ENCODE assay signal across 8 mouse cellular contexts in genomic region chr11:115956453-115956852, GRCm38 (mm10). TPM values are rescaled to one million over a fixed set of nuclear protein-coding genes. Genes with fewer than 3 reads are reported as not detected.
A peak's percentile ranks its signal among the peaks of the same experiment; 100 is the strongest.
DNase-seq lines count a peak whose midpoint lies in the region; ATAC-seq and TF ChIP-seq lines count a peak whose summit lies in the region.
"Had no signal": no experiment of that assay in that cellular context is flagged by ENCODE, and none has a peak within 500 bp of the region (broad histone marks: within the 10 kb centered on the region; RNA-seq: fewer than 3 reads in every experiment).

No protein-coding gene starts in this region.

- peaks cover 6% of the 10 kb centered on the region; the same call in 1 of the 2 replicates for H3K4me1 ChIP-seq in lung, embryonic 15.5 days
- H3K4me1 ChIP-seq in lung, postnatal 0 days (ENCODE audit: insufficient read depth, low read depth, low read length) = no peaks in the 10 kb centered on the region
- H3K4me1 ChIP-seq in embryonic facial prominence, embryonic 12.5 days = peaks cover 14% of the 10 kb centered on the region; the same call in 1 of the 2 replicates
- 0 out of 2 replicates have a peak, but pooled peaks cover 11% of the 10 kb centered on the region for H3K4me1 ChIP-seq in limb, embryonic 15.5 days

- H3K36me3 ChIP-seq in lung, embryonic 15.5 days = peaks cover 56% of the 10 kb centered on the region
- H3K36me3 ChIP-seq in lung, postnatal 0 days (ENCODE audit: insufficient read depth, low read length) = peaks cover 24% of the 10 kb centered on the region
- peaks cover 66% of the 10 kb centered on the region for H3K36me3 ChIP-seq in embryonic facial prominence, embryonic 12.5 days
- peaks cover 69% of the 10 kb centered on the region for H3K36me3 ChIP-seq in limb, embryonic 15.5 days

- TF ChIP-seq CTCF in lung, postnatal 0 days (IDR thresholded peaks at IDR 0.05) = no peak

- TF ChIP-seq EP300 in lung, postnatal 0 days (IDR thresholded peaks at IDR 0.05) = no peak

- H3K4me2 ChIP-seq in lung, embryonic 15.5 days = no peak overlapping the region
- H3K4me2 ChIP-seq in lung, postnatal 0 days (replicated peaks; ENCODE audit: low read depth, low read length) = no peak overlapping the region
- H3K4me2 ChIP-seq in embryonic facial prominence, embryonic 12.5 days (replicated peaks) = no peak overlapping the region
- H3K4me2 ChIP-seq in limb, embryonic 15.5 days = no peak overlapping the region
- H3K4me2 ChIP-seq: liver, embryonic 11.5 days had no signal

- peak; percentile 47; the same call in 1 of the 2 replicates for ATAC-seq in lung, embryonic 15.5 days (ENCODE audit: borderline replicate concordance, extremely low read depth, low FRiP score, low TSS enrichment)
- no peak for ATAC-seq in lung, postnatal 0 days
- ATAC-seq in embryonic facial prominence, embryonic 12.5 days (ENCODE audit: insufficient number of reproducible peaks, insufficient read depth, low FRiP score, low TSS enrichment) = no peak
- ATAC-seq in limb, embryonic 15.5 days (ENCODE audit: insufficient number of reproducible peaks, low FRiP score, low TSS enrichment, low read depth) = no peak

- DNase-seq in lung, postnatal 0 days (ENCODE audit: low spot score) = no peak
- DNase-seq in spleen, adult 18-20 months = no peak
- no peak for DNase-seq in c-Kit-positive CD71-positive TER-119-positive erythroid progenitor cells, embryonic 14.5 days (ENCODE audit: low spot score)
- DNase-seq in kidney, adult 8-10 months = no peak

- H3K27me3 ChIP-seq in lung, embryonic 15.5 days = no peaks in the 10 kb centered on the region
- H3K27me3 ChIP-seq in lung, postnatal 0 days (replicated peaks; ENCODE audit: insufficient read depth, low read length) = no peaks in the 10 kb centered on the region
- no peaks in the 10 kb centered on the region for H3K27me3 ChIP-seq in embryonic facial prominence, embryonic 12.5 days
- H3K27me3 ChIP-seq in limb, embryonic 15.5 days = no peaks in the 10 kb centered on the region

- H3K4me3 ChIP-seq in lung, embryonic 15.5 days = no peak overlapping the region
- no peak overlapping the region for H3K4me3 ChIP-seq in lung, postnatal 0 days (ENCODE audit: low read depth, low read length)
- no peak overlapping the region for H3K4me3 ChIP-seq in embryonic facial prominence, embryonic 12.5 days
- no peak overlapping the region for H3K4me3 ChIP-seq in limb, embryonic 15.5 days

- 47% methylated on average over 4 of the region's 4 CpGs for WGBS in lung, embryonic 15.5 days
- 54% methylated on average over 4 of the region's 4 CpGs for WGBS in lung, postnatal 0 days
- 30% methylated on average over 4 of the region's 4 CpGs for WGBS in embryonic facial prominence, embryonic 12.5 days
- 65% methylated on average over 4 of the region's 4 CpGs for WGBS in limb, embryonic 15.5 days

- no peaks in the 10 kb centered on the region for H3K9me3 ChIP-seq in lung, embryonic 15.5 days
- no peaks in the 10 kb centered on the region for H3K9me3 ChIP-seq in lung, postnatal 0 days (ENCODE audit: low read length)
- no peaks in the 10 kb centered on the region for H3K9me3 ChIP-seq in embryonic facial prominence, embryonic 12.5 days
- no peaks in the 10 kb centered on the region for H3K9me3 ChIP-seq in limb, embryonic 15.5 days

- no peak overlapping the region for H3K9ac ChIP-seq in lung, embryonic 15.5 days
- H3K9ac ChIP-seq in lung, postnatal 0 days (replicated peaks; ENCODE audit: low read depth) = no peak overlapping the region
- H3K9ac ChIP-seq in embryonic facial prominence, embryonic 12.5 days = no peak overlapping the region
- H3K9ac ChIP-seq in limb, embryonic 15.5 days = no peak overlapping the region

- peak overlapping the region; percentile 42; the same call in 1 of the 2 replicates for H3K27ac ChIP-seq in lung, embryonic 15.5 days
- no peak overlapping the region for H3K27ac ChIP-seq in lung, postnatal 0 days (ENCODE audit: low read length)
- peak overlapping the region; percentile 80 for H3K27ac ChIP-seq in embryonic facial prominence, embryonic 12.5 days
- peak overlapping the region; percentile 65 for H3K27ac ChIP-seq in limb, embryonic 15.5 days

RNA-seq across cellular contexts. Expression of gene Itgb4, which starts 18.1 kb away (rescaled TPM):
- 2.6 and 3.4 TPM in 2 replicates for polyA plus RNA-seq in lung, embryonic 15.5 days (2015; fragmentation: Nextera tagmentation; extraction: Ambion mirVana)
- 3.8 and 4.2 TPM in 2 replicates for polyA plus RNA-seq in lung, postnatal 0 days (2015; fragmentation: Nextera tagmentation; extraction: Ambion mirVana)
- 4.1 and 4.2 TPM in 2 replicates for polyA plus RNA-seq in embryonic facial prominence, embryonic 12.5 days (2016; fragmentation: Nextera tagmentation; extraction: Ambion mirVana)
- polyA plus RNA-seq in limb, embryonic 15.5 days (2015; fragmentation: Nextera tagmentation; extraction: Ambion mirVana) = 14.7 and 15.7 TPM in 2 replicates

RNA-seq across cellular contexts. Expression of gene Recql5, which starts 23.2 kb away (rescaled TPM):
- polyA plus RNA-seq in lung, embryonic 15.5 days (2015; fragmentation: Nextera tagmentation; extraction: Ambion mirVana) = 20.5 and 22.3 TPM in 2 replicates
- 9.2 and 9.9 TPM in 2 replicates for polyA plus RNA-seq in lung, postnatal 0 days (2015; fragmentation: Nextera tagmentation; extraction: Ambion mirVana)
- polyA plus RNA-seq in embryonic facial prominence, embryonic 12.5 days (2016; fragmentation: Nextera tagmentation; extraction: Ambion mirVana) = 26.3 and 28.7 TPM in 2 replicates
- 17.0 and 17.6 TPM in 2 replicates for polyA plus RNA-seq in limb, embryonic 15.5 days (2015; fragmentation: Nextera tagmentation; extraction: Ambion mirVana)

RNA-seq across cellular contexts. Expression of gene Sap30bp, which starts 23.4 kb away (rescaled TPM):
- 29.8 and 35.5 TPM in 2 replicates for polyA plus RNA-seq in lung, embryonic 15.5 days (2015; fragmentation: Nextera tagmentation; extraction: Ambion mirVana)
- polyA plus RNA-seq in lung, postnatal 0 days (2015; fragmentation: Nextera tagmentation; extraction: Ambion mirVana) = 21.2 and 22.8 TPM in 2 replicates
- polyA plus RNA-seq in embryonic facial prominence, embryonic 12.5 days (2016; fragmentation: Nextera tagmentation; extraction: Ambion mirVana) = 46.9 and 47.0 TPM in 2 replicates
- 31.3 and 36.1 TPM in 2 replicates for polyA plus RNA-seq in limb, embryonic 15.5 days (2015; fragmentation: Nextera tagmentation; extraction: Ambion mirVana)

RNA-seq across cellular contexts. Expression of gene Smim6, which starts 44.6 kb away (rescaled TPM):
- 24.4 and 25.5 TPM in 2 replicates for polyA plus RNA-seq in lung, embryonic 15.5 days (2015; fragmentation: Nextera tagmentation; extraction: Ambion mirVana)
- polyA plus RNA-seq in lung, postnatal 0 days (2015; fragmentation: Nextera tagmentation; extraction: Ambion mirVana) = 58.1 and 61.5 TPM in 2 replicates
- polyA plus RNA-seq in embryonic facial prominence, embryonic 12.5 days (2016; fragmentation: Nextera tagmentation; extraction: Ambion mirVana) = 1.00 and 1.7 TPM in 2 replicates
- 1.0 and 1.7 TPM in 2 replicates for polyA plus RNA-seq in limb, embryonic 15.5 days (2015; fragmentation: Nextera tagmentation; extraction: Ambion mirVana)

RNA-seq across cellular contexts. Expression of gene Galk1, which starts 56.1 kb away (rescaled TPM):
- 215 and 229 TPM in 2 replicates for polyA plus RNA-seq in lung, embryonic 15.5 days (2015; fragmentation: Nextera tagmentation; extraction: Ambion mirVana)
- polyA plus RNA-seq in lung, postnatal 0 days (2015; fragmentation: Nextera tagmentation; extraction: Ambion mirVana) = 91.0 and 95.6 TPM in 2 replicates
- polyA plus RNA-seq in embryonic facial prominence, embryonic 12.5 days (2016; fragmentation: Nextera tagmentation; extraction: Ambion mirVana) = 165 and 169 TPM in 2 replicates
- 174 and 194 TPM in 2 replicates for polyA plus RNA-seq in limb, embryonic 15.5 days (2015; fragmentation: Nextera tagmentation; extraction: Ambion mirVana)
